Mouse (Mus musculus) small intestine, adult 2 months (tissue): ENCODE results near the gene Znfx1.

Experiments
- CTCF ChIP-seq: fragments of 200-500 bp; IDR thresholded peaks from 2 replicates; pipeline ENCODE4 v1.5.1; 2012; ENCODE audit warnings: low read depth, mild to moderate bottlenecking, control low read depth, inconsistent platforms, low read length, moderate library complexity, mixed read lengths; ENCODE audit not compliant: insufficient replicate concordance, insufficient read length; ENCODE audit errors: extremely low read depth
- POLR2A ChIP-seq: fragments of 200-500 bp; IDR thresholded peaks from 2 replicates; pipeline ENCODE4 v1.6.1; 2012; ENCODE audit warnings: low read depth, mild to moderate bottlenecking, control low read depth, inconsistent platforms, low read length, moderate library complexity

DNA sequence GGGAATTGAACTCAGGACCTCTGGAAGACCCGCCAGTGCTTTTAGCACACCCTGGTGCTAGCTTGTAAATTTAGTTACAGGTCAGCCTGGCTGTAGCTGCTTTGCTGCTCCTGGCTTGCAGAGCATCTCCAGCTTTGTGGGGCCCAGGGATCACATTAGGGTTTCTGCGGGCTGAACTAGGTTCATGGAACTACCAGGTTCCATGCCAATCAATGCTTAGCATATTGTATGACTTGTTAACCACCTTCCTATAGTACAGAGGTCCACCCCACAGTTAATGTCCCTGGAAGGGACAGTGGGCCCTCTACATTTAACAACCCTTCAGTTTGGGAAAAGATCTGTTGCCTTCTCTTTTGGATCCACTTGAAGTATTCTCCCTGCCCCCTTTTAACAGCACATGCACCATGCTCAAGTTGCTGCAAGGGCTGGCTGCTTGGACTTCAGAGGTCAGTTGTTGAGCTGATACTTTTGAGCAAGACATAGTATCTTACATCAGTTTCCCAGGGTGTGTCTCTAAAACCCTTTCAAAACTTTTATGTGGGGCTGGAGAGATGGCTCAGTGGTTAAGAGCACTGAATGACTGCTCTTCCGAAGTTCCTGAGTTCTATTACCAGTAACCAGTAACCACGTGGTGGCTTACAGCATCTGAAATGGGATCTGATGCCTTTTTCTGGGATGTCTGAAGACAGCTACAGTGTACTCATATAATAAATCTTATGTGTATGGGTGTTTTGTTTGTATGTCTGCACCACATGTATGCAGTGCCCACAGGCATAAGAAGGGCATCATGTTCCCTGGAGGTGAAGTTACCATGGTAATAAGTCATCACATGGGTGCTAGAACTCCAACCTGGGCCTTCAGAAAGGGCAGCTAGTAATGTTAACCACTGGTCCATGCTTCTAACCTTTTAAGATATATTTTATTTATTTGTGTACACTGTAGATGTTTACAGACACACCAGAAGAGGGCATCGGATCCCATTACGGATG, 4.0 kb upstream of the Znfx1 start:
- TF ChIP-seq CTCF: no peak
- TF ChIP-seq POLR2A: no peak
